Mouse (Mus musculus) inflammation-experienced regulatory T-cells, adult 16 weeks (primary cell): ENCODE results near the gene Ifrd2. TPM values are rescaled to one million over a fixed set of nuclear protein-coding genes. Genes with fewer than 3 reads are reported as not detected.

ENCODE experiments used
- polyA plus RNA-seq: library from polyadenylated mRNA; unstranded; fragments of 100-300 nt; shearing (Covaris generic); gene quantifications from one replicate; pipeline ENCODE4 v1.2.1, GENCODE M21; 2017

The Ifrd2 gene
- 24.9 TPM for polyA plus RNA-seq

GRCm38 (mm10) chr9:107586974-107587832 is at the start of gene Ifrd2:
Ifrd2 (plus strand) TSS chr9:107587642.

GRCm38 (mm10) chr9:107541474-107542351 is 45.7 kb upstream of the Ifrd2 start, which contains the start of the genes Cyb561d2 and Nprl2:
Cyb561d2 (minus strand) TSS chr9:107542193.
Nprl2 (plus strand) TSS chr9:107542226.

DNA sequence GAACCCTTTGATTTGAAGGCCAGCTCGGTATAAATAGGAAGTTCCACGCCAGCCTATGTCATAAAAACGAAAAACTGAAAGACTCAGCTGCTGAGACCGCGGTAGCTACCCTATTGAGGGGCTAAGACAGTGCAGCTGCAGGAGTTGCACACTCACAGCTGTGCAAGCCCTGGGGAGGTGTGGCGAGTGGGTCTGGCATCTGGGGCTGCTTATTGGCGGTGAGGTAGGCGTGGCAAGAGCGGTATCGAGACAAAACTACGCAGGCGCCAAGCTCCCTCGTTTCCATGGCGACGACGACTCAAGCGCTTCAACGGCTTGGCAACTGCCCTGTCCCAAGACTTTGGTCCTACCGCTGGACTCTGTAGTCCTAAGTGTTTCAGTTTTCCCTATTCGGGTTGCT is 40.4 kb upstream of the Ifrd2 start, which contains the start of gene Zmynd10:
TSS of gene Zmynd10 (plus strand) at position 273 of the 400 bp plus-strand sequence.

DNA sequence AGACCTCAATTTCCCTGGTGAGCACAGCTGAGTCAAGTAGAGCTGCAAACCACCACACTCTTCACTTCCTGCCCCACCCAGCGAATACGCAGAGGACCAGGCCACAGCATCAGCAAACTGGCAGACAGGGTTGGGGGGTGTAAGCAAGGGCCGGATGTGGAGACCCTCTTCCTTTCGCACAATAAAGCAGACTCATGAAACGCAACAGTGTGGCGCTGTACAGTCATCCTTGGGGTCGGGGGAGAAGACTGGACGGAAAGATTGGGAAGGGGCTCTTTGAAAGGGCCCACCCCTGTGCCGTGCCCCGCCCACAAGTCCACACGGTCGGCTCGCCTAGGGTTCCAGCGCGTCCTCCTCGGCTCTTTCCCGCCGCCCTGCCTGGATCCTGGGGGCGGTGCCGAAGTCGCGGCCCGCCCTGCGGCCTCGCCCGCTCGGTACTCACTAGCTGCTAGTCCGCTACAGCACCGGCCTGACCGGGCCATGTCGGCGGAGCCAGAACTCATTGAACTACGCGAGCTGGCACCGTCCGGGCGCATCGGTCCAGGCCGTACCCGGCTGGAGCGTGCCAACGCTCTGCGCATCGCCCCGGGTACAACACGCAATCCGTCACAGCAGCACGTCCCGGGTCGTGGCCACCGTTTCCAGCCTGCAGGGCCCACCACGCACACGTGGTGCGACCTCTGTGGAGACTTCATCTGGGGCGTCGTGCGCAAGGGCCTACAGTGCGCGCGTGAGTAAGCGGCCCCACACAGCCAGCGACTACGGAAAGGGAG is 36.1 kb upstream of the Ifrd2 start, which contains the start of gene Rassf1:
TSS of gene Rassf1 (plus strand) at position 439 of the 773 bp plus-strand sequence.

GRCm38 (mm10) chr9:107563029-107563581 is 24.3 kb upstream of the Ifrd2 start, which contains the start of gene Tusc2:
Tusc2 (plus strand) TSS chr9:107563255.

GRCm38 (mm10) chr9:107567702-107568319 is 19.6 kb upstream of the Ifrd2 start, which contains the start of gene Hyal2:
Hyal2 (plus strand) TSS chr9:107567945.

DNA sequence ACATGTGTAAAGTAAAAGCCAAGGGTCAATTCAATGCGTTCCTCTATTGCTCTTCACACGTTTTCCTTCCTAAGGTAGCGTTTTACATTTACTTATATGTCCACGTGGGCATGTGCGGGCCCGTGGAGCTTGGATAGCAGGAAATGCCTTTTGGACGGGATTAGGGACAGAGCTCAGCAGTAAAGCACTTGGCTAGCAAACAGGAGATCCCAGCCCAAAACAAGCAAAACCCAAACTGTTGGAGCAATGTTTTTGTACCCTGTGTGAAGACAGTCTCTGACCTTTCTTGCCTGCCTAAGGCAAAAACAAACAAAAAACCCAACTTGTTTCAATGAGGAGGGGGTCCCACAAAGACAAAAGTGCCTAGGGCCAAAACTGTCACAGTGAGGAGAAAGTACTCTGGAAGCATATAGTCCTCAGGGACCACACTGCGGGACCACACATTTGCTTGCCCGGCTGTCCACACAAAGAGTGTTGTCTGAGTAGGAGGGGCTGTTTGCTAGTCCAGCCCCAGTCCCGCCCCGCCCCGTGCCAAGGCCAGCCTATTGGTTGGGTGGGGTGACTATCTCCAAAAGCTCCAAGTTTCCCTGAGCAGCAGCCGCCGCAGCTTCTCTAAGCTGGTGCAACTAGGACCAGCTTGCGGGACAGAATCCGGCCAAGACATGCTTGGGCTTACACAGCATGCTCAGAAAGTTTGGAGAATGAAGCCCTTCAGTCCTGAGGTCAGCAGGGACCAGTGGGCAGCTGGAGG is 10.9 kb upstream of the Ifrd2 start, which contains the start of gene Hyal1:
TSS of gene Hyal1 (plus strand) at position 571 of the 751 bp plus-strand sequence.

DNA sequence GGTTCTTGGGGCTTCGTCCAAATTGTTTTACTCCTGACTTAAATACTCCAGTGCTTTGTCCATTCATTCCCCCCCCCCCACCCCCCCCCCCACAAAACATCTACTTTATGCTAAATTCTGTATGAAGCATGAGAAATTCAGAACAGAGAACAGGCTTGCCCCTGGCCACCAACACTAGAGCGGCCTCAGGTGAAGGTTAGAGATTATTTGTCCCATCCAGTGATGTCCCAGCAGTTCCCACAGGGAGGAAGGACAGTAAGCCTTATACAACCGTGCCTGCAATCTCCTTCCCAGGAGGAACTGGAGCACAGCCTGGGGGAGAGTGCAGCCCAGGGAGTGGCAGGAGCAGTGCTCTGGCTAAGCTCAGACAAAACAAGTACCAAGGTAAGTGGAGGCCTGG is 8.9 kb upstream of the Ifrd2 start, which contains the start of gene Naa80:
TSS of gene Naa80 (plus strand) at position 301 of the 400 bp plus-strand sequence.

GRCm38 (mm10) chr9:107580501-107581317 is 6.7 kb upstream of the Ifrd2 start, which contains the start of gene Hyal3:
Hyal3 (plus strand) TSS chr9:107580818.

GRCm38 (mm10) chr9:107608741-107609432 is 21.4 kb downstream of the Ifrd2 start, which contains the start of gene Sema3b:
Sema3b (minus strand) TSS chr9:107609229.

GRCm38 (mm10) chr9:107635279-107636028 is 48.0 kb downstream of the Ifrd2 start, which contains the start of gene Gnai2:
Gnai2 (minus strand) TSS chr9:107635367.

Other genes starting within 250 kb of the Ifrd2 start
- 26.2 TPM for gene Hemk1, start 249.3 kb upstream of the Ifrd2 start, polyA plus RNA-seq
- gene 6430571L13Rik, start 247.0 kb upstream of the Ifrd2 start, polyA plus RNA-seq = 2.4 TPM
- 0.87 TPM for gene Cacna2d2, start 188.0 kb upstream of the Ifrd2 start, polyA plus RNA-seq
- gene Tmem115, start 53.7 kb upstream of the Ifrd2 start, polyA plus RNA-seq = 63.5 TPM
- 62.6 TPM for gene Cyb561d2, start 45.4 kb upstream of the Ifrd2 start, polyA plus RNA-seq
- gene Nprl2, start 45.4 kb upstream of the Ifrd2 start, polyA plus RNA-seq = 68.1 TPM
- gene Zmynd10, start 40.3 kb upstream of the Ifrd2 start, polyA plus RNA-seq = 4.1 TPM
- 91.3 TPM for gene Rassf1, start 36.1 kb upstream of the Ifrd2 start, polyA plus RNA-seq
- 13.4 TPM for gene Tusc2, start 24.4 kb upstream of the Ifrd2 start, polyA plus RNA-seq
- 17.7 TPM for gene Hyal2, start 19.7 kb upstream of the Ifrd2 start, polyA plus RNA-seq
- gene Hyal1, start 10.7 kb upstream of the Ifrd2 start, polyA plus RNA-seq = 6.9 TPM
- 26.1 TPM for gene Naa80, start 8.8 kb upstream of the Ifrd2 start, polyA plus RNA-seq
- gene Hyal3, start 6.8 kb upstream of the Ifrd2 start, polyA plus RNA-seq = 0.85 TPM
- gene Sema3b, start 21.6 kb downstream of the Ifrd2 start, polyA plus RNA-seq = not detected
- gene Gnai2, start 47.7 kb downstream of the Ifrd2 start, polyA plus RNA-seq = 327 TPM
- not detected for gene Slc38a3, start 81.9 kb downstream of the Ifrd2 start, polyA plus RNA-seq
- gene Gnat1, start 92.1 kb downstream of the Ifrd2 start, polyA plus RNA-seq = 0.77 TPM
- gene Sema3f, start 122.8 kb downstream of the Ifrd2 start, polyA plus RNA-seq = not detected
- gene Rbm5, start 183.4 kb downstream of the Ifrd2 start, polyA plus RNA-seq = 360 TPM